Mouse (Mus musculus): ENCODE measurements at regions not wholly inside any gene's neighbourhood (a gene's known extent, or its start where the extent isn't known, plus 50 kb on each side); places are given as distances from the start of the nearest gene placed in this dataset.

- TF ChIP-seq CTCF (IDR thresholded peaks at IDR 0.05; ENCODE audit: low read depth, low read length) (no peak), POLR2A (IDR thresholded peaks at IDR 0.05; ENCODE audit: extremely low read depth, insufficient read depth, low read length) (no peak)
- DNase-seq (ENCODE audit: extremely low read depth, low read depth, low spot score) = no peak
- WGBS = 64% methylated on average over 1 of the region's 1 CpGs
- Histone ChIP-seq H3K4me3 (ENCODE audit: insufficient read depth, low read depth, low read length) (no peak overlapping the region), H3K4me1 (ENCODE audit: control insufficient read depth, insufficient read depth, low read length) (no peaks in the 10 kb centered on the region), H3K27ac (replicated peaks; ENCODE audit: insufficient read depth, low read depth, low read length) (no peak overlapping the region), H3K9ac (ENCODE audit: low read depth, low read length) (no peak overlapping the region), H3K27me3 (ENCODE audit: control insufficient read depth, insufficient read depth, low read length) (no peaks in the 10 kb centered on the region), H3K79me2 (ENCODE audit: control insufficient read depth, insufficient read depth, low read length) (no peaks in the 10 kb centered on the region), H3K36me3 (ENCODE audit: control insufficient read depth, insufficient read depth, low read length) (no peaks in the 10 kb centered on the region)
Measured at GRCm38 (mm10) chr15:33914891-33915290, 442.8 kb downstream of the 9430069I07Rik start.

- Histone ChIP-seq H3K27ac (replicated peaks; ENCODE audit: insufficient read depth, low read depth, low read length) (no peak overlapping the region), H3K4me1 (ENCODE audit: control insufficient read depth, insufficient read depth, low read length) (no peaks in the 10 kb centered on the region), H3K79me2 (ENCODE audit: control insufficient read depth, insufficient read depth, low read length) (no peaks in the 10 kb centered on the region), H3K4me3 (ENCODE audit: insufficient read depth, low read depth, low read length) (no peak overlapping the region), H3K36me3 (ENCODE audit: control insufficient read depth, insufficient read depth, low read length) (no peaks in the 10 kb centered on the region), H3K27me3 (ENCODE audit: control insufficient read depth, insufficient read depth, low read length) (no peaks in the 10 kb centered on the region), H3K9ac (ENCODE audit: low read depth, low read length) (no peak overlapping the region)
- 67% methylated on average over 5 of the region's 5 CpGs for WGBS
- no peak for TF ChIP-seq CTCF (IDR thresholded peaks at IDR 0.05; ENCODE audit: low read depth, low read length)
- TF ChIP-seq POLR2A (IDR thresholded peaks at IDR 0.05; ENCODE audit: extremely low read depth, insufficient read depth, low read length) = no peak
- DNase-seq (ENCODE audit: extremely low read depth, low read depth, low spot score) = no peak
Measured at GRCm38 (mm10) chr15:33906727-33907479, 450.8 kb downstream of the 9430069I07Rik start.

- TF ChIP-seq CTCF (IDR thresholded peaks at IDR 0.05; ENCODE audit: low read depth, low read length) (no peak), POLR2A (IDR thresholded peaks at IDR 0.05; ENCODE audit: extremely low read depth, insufficient read depth, low read length) (no peak)
- DNase-seq (ENCODE audit: extremely low read depth, low read depth, low spot score) = no peak
- WGBS = 90% methylated on average over 2 of the region's 2 CpGs
Measured at GRCm38 (mm10) chr15:33896076-33896475, 461.6 kb downstream of the 9430069I07Rik start.

GRCm38 (mm10) chr15:33890606-33891005 lies 467.1 kb downstream of the 9430069I07Rik start:
- Histone ChIP-seq H3K27me3 (ENCODE audit: control insufficient read depth, insufficient read depth, low read length) (no peaks in the 10 kb centered on the region), H3K36me3 (ENCODE audit: control insufficient read depth, insufficient read depth, low read length) (no peaks in the 10 kb centered on the region), H3K79me2 (ENCODE audit: control insufficient read depth, insufficient read depth, low read length) (no peaks in the 10 kb centered on the region), H3K4me3 (ENCODE audit: insufficient read depth, low read depth, low read length) (no peak overlapping the region), H3K27ac (replicated peaks; ENCODE audit: insufficient read depth, low read depth, low read length) (no peak overlapping the region), H3K4me1 (ENCODE audit: control insufficient read depth, insufficient read depth, low read length) (no peaks in the 10 kb centered on the region), H3K9ac (ENCODE audit: low read depth, low read length) (no peak overlapping the region)
- DNase-seq (ENCODE audit: extremely low read depth, low read depth, low spot score) = no peak
- 79% methylated on average over 4 of the region's 4 CpGs for WGBS
- TF ChIP-seq CTCF (IDR thresholded peaks at IDR 0.05; ENCODE audit: low read depth, low read length) (no peak), POLR2A (IDR thresholded peaks at IDR 0.05; ENCODE audit: extremely low read depth, insufficient read depth, low read length) (no peak)

More at GRCm38 (mm10) chr15:33896076-33896475, 461.6 kb downstream of the 9430069I07Rik start:
- Histone ChIP-seq H3K9ac (ENCODE audit: low read depth, low read length) (no peak overlapping the region), H3K27ac (replicated peaks; ENCODE audit: insufficient read depth, low read depth, low read length) (no peak overlapping the region), H3K4me3 (ENCODE audit: insufficient read depth, low read depth, low read length) (no peak overlapping the region), H3K36me3 (ENCODE audit: control insufficient read depth, insufficient read depth, low read length) (no peaks in the 10 kb centered on the region), H3K27me3 (ENCODE audit: control insufficient read depth, insufficient read depth, low read length) (no peaks in the 10 kb centered on the region), H3K4me1 (ENCODE audit: control insufficient read depth, insufficient read depth, low read length) (no peaks in the 10 kb centered on the region), H3K79me2 (ENCODE audit: control insufficient read depth, insufficient read depth, low read length) (no peaks in the 10 kb centered on the region)

- no peak for DNase-seq (ENCODE audit: extremely low read depth, low read depth, low spot score)
- WGBS = 63% methylated on average over 1 of the region's 1 CpGs
Measured at GRCm38 (mm10) chr15:33888865-33889368, 468.8 kb downstream of the 9430069I07Rik start.

GRCm38 (mm10) chr15:33862224-33862752 lies 495.4 kb downstream of the 9430069I07Rik start:
- TF ChIP-seq POLR2A (IDR thresholded peaks at IDR 0.05; ENCODE audit: extremely low read depth, insufficient read depth, low read length) (no peak), CTCF (IDR thresholded peaks at IDR 0.05; ENCODE audit: low read depth, low read length) (no peak)
- WGBS = 62% methylated on average over 3 of the region's 3 CpGs
- H3K27ac ChIP-seq (replicated peaks; ENCODE audit: insufficient read depth, low read depth, low read length) = no peak overlapping the region
- no peak for DNase-seq (ENCODE audit: extremely low read depth, low read depth, low spot score)
- H3K36me3 ChIP-seq (ENCODE audit: control insufficient read depth, insufficient read depth, low read length) = no peaks in the 10 kb centered on the region
- H3K9ac ChIP-seq (ENCODE audit: low read depth, low read length) = no peak overlapping the region
- no peaks in the 10 kb centered on the region for H3K27me3 ChIP-seq (ENCODE audit: control insufficient read depth, insufficient read depth, low read length)
- no peaks in the 10 kb centered on the region for H3K4me1 ChIP-seq (ENCODE audit: control insufficient read depth, insufficient read depth, low read length)
- no peak overlapping the region for H3K4me3 ChIP-seq (ENCODE audit: insufficient read depth, low read depth, low read length)
- H3K79me2 ChIP-seq (ENCODE audit: control insufficient read depth, insufficient read depth, low read length) = no peaks in the 10 kb centered on the region

More at GRCm38 (mm10) chr15:33888865-33889368, 468.8 kb downstream of the 9430069I07Rik start:
- no peak overlapping the region for H3K27ac ChIP-seq (replicated peaks; ENCODE audit: insufficient read depth, low read depth, low read length)
- H3K27me3 ChIP-seq (ENCODE audit: control insufficient read depth, insufficient read depth, low read length) = no peaks in the 10 kb centered on the region
- TF ChIP-seq POLR2A (IDR thresholded peaks at IDR 0.05; ENCODE audit: extremely low read depth, insufficient read depth, low read length) (no peak), CTCF (IDR thresholded peaks at IDR 0.05; ENCODE audit: low read depth, low read length) (no peak)
- no peak overlapping the region for H3K4me3 ChIP-seq (ENCODE audit: insufficient read depth, low read depth, low read length)
- H3K4me1 ChIP-seq (ENCODE audit: control insufficient read depth, insufficient read depth, low read length) = no peaks in the 10 kb centered on the region
- H3K36me3 ChIP-seq (ENCODE audit: control insufficient read depth, insufficient read depth, low read length) = no peaks in the 10 kb centered on the region
- H3K79me2 ChIP-seq (ENCODE audit: control insufficient read depth, insufficient read depth, low read length) = no peaks in the 10 kb centered on the region
- H3K9ac ChIP-seq (ENCODE audit: low read depth, low read length) = no peak overlapping the region
